Mouse (Mus musculus) forebrain, embryonic 14.5 days (tissue): ENCODE measurements around the gene C8a. TPM values are rescaled to one million over a fixed set of nuclear protein-coding genes. Genes with fewer than 3 reads are reported as not detected.

ENCODE experiments used
- ATAC-seq: fragments of 200-750 bp; cut with Nextera tagmentation; 2 replicates; pipeline ENCODE4 v1.8.0; 2017; ENCODE audit warnings: mild to moderate bottlenecking, moderate library complexity
- DNase-seq: peaks from one replicate; pipeline ENCODE4 v3.0.0-alpha.2; 2015; ENCODE audit warnings: low spot score
- H3K27ac ChIP-seq: fragments of 300-500 bp; sonication (generic); 2 replicates; pipeline ENCODE4 v1.5.1; 2014; ENCODE audit warnings: low read depth, mild to moderate bottlenecking, control low read depth, low read length, moderate library complexity
- H3K27me3 ChIP-seq: fragments of 300-500 bp; sonication (generic); replicated peaks from 2 replicates; pipeline ENCODE4 v1.6.1; 2014; ENCODE audit warnings: low read length, control low read depth, mixed read lengths; ENCODE audit not compliant: control insufficient read depth, insufficient read depth
- H3K36me3 ChIP-seq: fragments of 300-500 bp; sonication (generic); 2 replicates; pipeline ENCODE4 v1.6.1; 2014; ENCODE audit warnings: low read length, control low read depth; ENCODE audit not compliant: control insufficient read depth, insufficient read depth
- H3K4me1 ChIP-seq: fragments of 300-500 bp; sonication (generic); 2 replicates; pipeline ENCODE4 v1.6.1; 2014; ENCODE audit warnings: antibody characterized with exemption, low read length, control low read depth; ENCODE audit not compliant: control insufficient read depth, insufficient read depth
- H3K4me2 ChIP-seq: fragments of 300-500 bp; sonication (generic); 2 replicates; pipeline ENCODE4 v1.6.1; 2014; ENCODE audit warnings: mild to moderate bottlenecking, control low read depth, low read length
- H3K4me3 ChIP-seq: fragments of 300-500 bp; sonication (generic); 2 replicates; pipeline ENCODE4 v1.5.1; 2014; ENCODE audit warnings: low read depth, low read length, control low read depth
- H3K9ac ChIP-seq: fragments of 300-500 bp; sonication (generic); 2 replicates; pipeline ENCODE4 v1.6.1; 2014; ENCODE audit warnings: mild to moderate bottlenecking, low read length, control low read depth, moderate library complexity
- H3K9me3 ChIP-seq: fragments of 300-500 bp; sonication (generic); replicated peaks from 2 replicates; pipeline ENCODE4 v1.6.1; 2016; ENCODE audit warnings: low read length, control low read depth, mixed read lengths; ENCODE audit not compliant: control insufficient read depth
- WGBS: fragments of 180-500 bp; shearing (Covaris S2); extraction: QIAGEN DNeasy Blood & Tissue Kit; methylation state at CpG from one replicate; pipeline ENCODE4 v1.1.7; 2014; 5-methylcytosine and 5-hydroxymethylcytosine counted together
- polyA plus RNA-seq: library from polyadenylated mRNA; unstranded; fragments of >200 nt; fragmentation: Nextera tagmentation; extraction: Ambion mirVana; gene quantifications from 2 replicates; pipeline ENCODE4 v1.2.1, GENCODE M21; 2014

The C8a gene
- polyA plus RNA-seq, 1 experiment from 2014 or later = not detected

DNA sequence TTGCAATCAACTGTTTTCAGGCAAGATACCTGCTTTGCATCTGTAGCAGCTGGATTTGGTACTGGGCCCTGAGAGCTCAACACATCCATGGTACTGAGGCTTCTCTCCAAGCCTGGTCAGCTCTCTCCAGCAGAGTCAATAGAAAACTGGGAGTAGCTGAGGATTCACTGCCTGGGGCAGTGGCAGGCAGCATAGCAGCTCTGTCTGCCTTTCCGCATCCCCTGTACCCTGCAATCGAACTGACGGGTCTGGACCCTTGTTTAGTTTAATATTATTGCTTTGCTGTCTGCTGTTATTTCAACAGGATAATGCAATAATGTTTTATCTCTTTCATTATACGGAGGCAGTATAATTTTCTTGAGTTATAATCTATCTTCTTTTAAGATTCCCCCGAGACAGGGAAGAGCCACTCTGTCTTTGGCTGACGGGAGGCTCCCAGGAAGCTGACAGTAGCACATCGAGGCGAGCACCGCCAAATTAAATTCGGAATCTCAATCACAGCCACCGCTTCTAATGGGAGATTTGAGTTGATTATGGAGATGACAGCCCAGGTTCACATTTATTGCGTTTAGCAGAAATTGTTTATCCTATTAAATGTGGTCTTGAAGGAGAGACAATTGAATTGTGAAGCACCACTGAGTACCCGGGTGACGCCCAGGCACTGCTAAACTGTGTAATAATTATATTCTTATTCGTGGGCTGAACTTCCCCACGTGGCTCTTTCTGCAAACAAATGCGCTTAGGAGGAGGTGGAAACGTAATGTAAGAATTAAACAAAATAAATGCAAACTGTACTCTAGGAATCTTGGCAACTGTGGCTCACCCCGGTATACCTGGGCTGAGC lies 70.6 kb downstream of the C8a start:
- H3K4me3 ChIP-seq = no peak overlapping the region
- no peak overlapping the region for H3K4me2 ChIP-seq
- H3K9ac ChIP-seq = no peak overlapping the region
- H3K36me3 ChIP-seq = no peaks in the 10 kb centered on the region
- H3K27ac ChIP-seq = no peak overlapping the region
- no peaks in the 10 kb centered on the region for H3K9me3 ChIP-seq
- H3K4me1 ChIP-seq = no peaks in the 10 kb centered on the region
- 79% methylated on average over 19 of the region's 19 CpGs for WGBS
- no peak for ATAC-seq
- no peaks in the 10 kb centered on the region for H3K27me3 ChIP-seq
- no peak for DNase-seq

DNA sequence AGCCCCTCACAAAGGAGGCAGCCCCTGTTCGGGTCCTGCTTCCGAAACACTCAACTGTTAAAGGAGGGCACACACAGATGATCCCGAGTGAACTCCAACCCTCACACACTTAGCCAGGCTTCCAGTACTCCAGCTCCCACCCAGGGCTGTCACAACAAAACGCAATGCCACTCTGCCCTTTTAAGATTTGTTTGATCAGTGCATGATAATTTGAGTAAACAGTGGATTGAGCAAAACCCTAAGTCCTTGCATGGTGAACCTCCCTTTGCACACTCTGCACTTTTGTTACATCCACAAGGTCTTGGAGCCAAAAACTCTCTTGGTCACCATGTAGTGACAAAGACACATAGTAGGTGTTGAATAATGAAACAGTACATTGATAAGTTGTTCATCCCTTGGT lies 72.1 kb downstream of the C8a start:
- H3K27ac ChIP-seq = no peak overlapping the region
- WGBS = 87% methylated on average over 4 of the region's 4 CpGs
- no peak for ATAC-seq

DNA sequence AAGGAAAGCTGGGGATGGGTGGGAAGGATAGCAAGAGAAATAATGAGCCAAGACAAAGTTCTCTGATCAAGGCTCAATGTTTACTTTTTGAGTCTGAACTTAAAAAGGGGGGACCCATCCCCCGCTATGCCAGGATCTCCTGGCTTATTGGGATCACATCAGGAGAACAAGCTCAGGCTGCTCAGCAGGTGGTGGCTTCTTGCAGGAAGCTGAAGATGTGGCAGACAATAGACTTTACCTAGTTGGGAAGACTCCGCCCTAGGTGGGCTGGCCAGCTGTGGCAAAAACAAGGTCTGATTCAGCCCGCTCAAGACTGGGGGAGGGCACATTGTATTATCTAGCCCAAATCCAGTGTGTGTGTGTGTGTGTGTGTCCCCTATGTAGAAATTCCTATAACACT lies 74.6 kb downstream of the C8a start:
- Histone ChIP-seq H3K27me3 (no peaks in the 10 kb centered on the region), H3K27ac (no peak overlapping the region), H3K9me3 (no peaks in the 10 kb centered on the region), H3K4me1 (no peaks in the 10 kb centered on the region), H3K4me2 (no peak overlapping the region), H3K9ac (no peak overlapping the region), H3K4me3 (no peak overlapping the region), H3K36me3 (no peaks in the 10 kb centered on the region)
- no peak for DNase-seq
- WGBS = 86% methylated on average over 3 of the region's 3 CpGs
- no peak for ATAC-seq

More for the DNA sequence above, 72.1 kb downstream of the C8a start:
- Histone ChIP-seq H3K27me3 (no peaks in the 10 kb centered on the region), H3K4me2 (no peak overlapping the region), H3K36me3 (no peaks in the 10 kb centered on the region), H3K9me3 (no peaks in the 10 kb centered on the region), H3K4me1 (no peaks in the 10 kb centered on the region), H3K9ac (no peak overlapping the region), H3K4me3 (no peak overlapping the region)
- no peak for DNase-seq

DNA sequence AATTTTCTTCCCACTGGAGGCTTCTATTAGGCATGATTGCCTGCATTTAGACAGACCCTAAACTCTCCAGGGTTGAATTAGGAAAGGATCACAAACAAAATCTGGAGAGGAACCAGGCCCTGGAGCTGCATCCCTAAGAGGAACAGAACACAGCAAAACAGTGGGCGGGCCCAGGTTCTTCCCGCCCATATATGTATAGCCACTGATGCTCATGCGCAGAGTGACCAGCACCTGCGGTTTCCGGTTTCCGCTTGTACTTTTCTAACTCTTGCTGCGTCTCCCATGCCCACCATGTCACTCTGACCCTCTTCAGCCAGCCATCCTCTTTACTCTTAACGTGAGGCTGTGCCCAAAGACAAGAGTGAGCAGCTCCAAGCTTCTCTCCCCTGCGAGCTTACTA lies 77.2 kb downstream of the C8a start:
- Histone ChIP-seq H3K4me1 (no peaks in the 10 kb centered on the region), H3K4me2 (no peak overlapping the region), H3K9me3 (no peaks in the 10 kb centered on the region), H3K27ac (no peak overlapping the region), H3K36me3 (no peaks in the 10 kb centered on the region), H3K9ac (no peak overlapping the region), H3K4me3 (no peak overlapping the region), H3K27me3 (no peaks in the 10 kb centered on the region)
- no peak for ATAC-seq
- 83% methylated on average over 9 of the region's 9 CpGs for WGBS
- no peak for DNase-seq

DNA sequence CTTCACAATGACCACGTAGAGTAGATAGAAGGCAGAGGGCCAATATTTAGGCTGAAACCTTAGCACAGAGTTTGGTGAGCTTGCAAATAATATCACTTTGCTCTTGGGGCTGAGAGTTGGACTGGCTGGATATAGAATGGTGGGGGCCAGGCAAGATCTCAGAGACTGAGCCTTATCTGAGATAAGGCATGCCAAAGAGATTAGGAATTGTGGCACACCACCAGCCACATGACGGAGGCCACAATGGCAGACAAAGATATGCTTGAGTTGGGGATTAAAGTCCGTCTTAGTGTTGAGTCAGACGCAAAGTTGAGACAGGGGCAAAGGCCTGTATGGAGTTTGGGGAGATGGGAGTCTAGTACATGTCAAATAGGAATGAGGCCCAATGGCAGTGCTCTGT lies 84.1 kb downstream of the C8a start:
- Histone ChIP-seq H3K9ac (no peak overlapping the region), H3K27ac (no peak overlapping the region), H3K36me3 (no peaks in the 10 kb centered on the region), H3K4me2 (no peak overlapping the region), H3K27me3 (no peaks in the 10 kb centered on the region), H3K4me3 (no peak overlapping the region), H3K4me1 (no peaks in the 10 kb centered on the region), H3K9me3 (no peaks in the 10 kb centered on the region)
- DNase-seq (no peak), ATAC-seq (no peak)
- WGBS = 86% methylated on average over 4 of the region's 4 CpGs

DNA sequence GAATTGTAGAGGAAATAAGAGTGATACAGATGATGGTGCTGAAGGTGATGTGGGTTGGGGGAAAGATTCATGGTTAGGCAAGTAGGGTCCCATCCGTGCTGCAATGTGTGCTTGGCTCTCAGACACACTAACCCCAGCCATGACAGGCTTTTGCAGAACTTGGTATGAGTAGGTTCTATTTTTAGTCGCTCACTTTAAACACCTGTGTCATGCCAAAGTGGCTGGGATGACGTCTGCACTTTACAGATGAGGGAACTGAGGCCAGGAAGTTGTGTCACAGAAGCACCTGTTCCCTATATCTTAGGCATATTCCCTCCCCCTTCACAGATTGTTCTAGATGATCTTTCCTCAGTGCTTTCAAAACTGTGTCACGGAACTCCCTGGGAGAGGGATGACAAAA lies 93.9 kb downstream of the C8a start:
- H3K36me3 ChIP-seq = no peaks in the 10 kb centered on the region
- H3K9ac ChIP-seq = no peak overlapping the region
- no peaks in the 10 kb centered on the region for H3K4me1 ChIP-seq
- no peak overlapping the region for H3K4me2 ChIP-seq
- ATAC-seq = no peak
- WGBS = 90% methylated on average over 4 of the region's 4 CpGs
- no peak overlapping the region for H3K4me3 ChIP-seq
- DNase-seq = no peak
- no peaks in the 10 kb centered on the region for H3K9me3 ChIP-seq
- H3K27ac ChIP-seq = no peak overlapping the region
- no peaks in the 10 kb centered on the region for H3K27me3 ChIP-seq

DNA sequence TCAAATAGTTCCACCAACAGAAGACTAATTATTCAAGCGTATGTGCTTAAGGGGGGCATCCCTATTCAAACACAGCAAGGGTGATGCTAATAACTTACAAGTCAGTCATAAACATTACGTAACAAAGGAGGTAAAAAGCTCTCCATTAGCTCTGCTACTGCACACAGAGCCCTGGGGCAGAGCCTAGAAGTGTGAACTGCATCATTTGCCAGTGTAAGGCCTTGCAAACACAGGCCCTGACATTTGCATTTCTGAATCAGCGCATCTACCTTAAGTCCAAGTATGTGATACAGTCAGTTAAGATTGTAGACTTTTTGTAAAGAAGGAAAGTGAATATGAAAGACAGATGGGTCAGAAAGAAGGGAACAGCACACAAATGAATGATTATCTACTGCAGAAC lies 94.8 kb downstream of the C8a start:
- H3K4me2 ChIP-seq = no peak overlapping the region
- no peak overlapping the region for H3K9ac ChIP-seq
- H3K36me3 ChIP-seq = no peaks in the 10 kb centered on the region
- no peak overlapping the region for H3K27ac ChIP-seq
- DNase-seq (no peak), ATAC-seq (no peak)
- H3K9me3 ChIP-seq = no peaks in the 10 kb centered on the region
- H3K4me3 ChIP-seq = no peak overlapping the region
- WGBS = 85% methylated on average over 3 of the region's 3 CpGs
- no peaks in the 10 kb centered on the region for H3K27me3 ChIP-seq
- H3K4me1 ChIP-seq = no peaks in the 10 kb centered on the region

DNA sequence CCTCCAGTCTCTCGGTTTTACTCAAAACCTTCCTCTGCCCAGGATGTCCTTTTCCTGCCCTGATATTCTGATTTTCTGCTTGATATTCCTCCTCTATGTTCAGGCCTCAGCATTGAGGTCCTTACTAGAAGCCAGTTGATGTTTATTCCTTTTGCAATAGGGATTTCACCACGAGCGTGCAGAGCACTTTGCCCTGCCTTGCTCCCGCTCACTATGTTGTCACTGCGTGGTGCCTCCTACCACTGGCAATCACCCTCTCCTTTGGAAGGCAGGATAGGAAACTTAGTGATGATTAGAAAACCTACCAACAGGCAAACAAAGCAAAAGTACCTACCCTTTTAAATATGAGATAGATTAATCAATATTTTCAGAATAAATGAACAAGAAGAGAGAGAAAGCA lies 96.7 kb downstream of the C8a start:
- 82% methylated on average over 5 of the region's 5 CpGs for WGBS
- H3K27ac ChIP-seq = no peak overlapping the region
- no peak for ATAC-seq

DNA sequence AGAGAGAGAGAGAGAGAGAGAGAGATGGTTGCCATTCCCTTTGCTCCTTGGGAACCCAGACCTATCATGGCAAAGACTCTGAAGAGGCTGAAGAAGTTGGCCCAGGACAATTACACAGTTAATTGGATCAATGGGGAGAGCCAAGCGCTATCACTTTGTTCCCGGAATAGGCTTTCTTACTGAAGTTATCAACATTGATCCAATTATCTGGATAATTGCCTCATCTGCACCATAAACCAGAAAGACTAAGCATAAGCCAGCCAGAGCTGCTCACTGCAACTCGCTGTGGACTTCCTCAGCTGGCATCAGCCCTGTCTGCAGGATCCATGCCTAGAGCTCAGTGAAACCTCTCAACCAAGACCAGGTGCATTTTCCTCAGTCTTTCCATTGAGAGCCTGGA lies 100.6 kb downstream of the C8a start:
- Histone ChIP-seq H3K4me2 (no peak overlapping the region), H3K27me3 (no peaks in the 10 kb centered on the region), H3K4me1 (peaks cover under 1% of the 10 kb centered on the region; the same call in 1 of the 2 replicates), H3K9me3 (no peaks in the 10 kb centered on the region), H3K4me3 (no peak overlapping the region), H3K9ac (no peak overlapping the region), H3K27ac (no peak overlapping the region), H3K36me3 (no peaks in the 10 kb centered on the region)
- DNase-seq = no peak
- WGBS = 30% methylated on average over 3 of the region's 3 CpGs
- ATAC-seq = no peak

More for the DNA sequence above, 96.7 kb downstream of the C8a start:
- no peak overlapping the region for H3K4me2 ChIP-seq
- H3K4me3 ChIP-seq = no peak overlapping the region
- H3K4me1 ChIP-seq = no peaks in the 10 kb centered on the region
- H3K9me3 ChIP-seq = no peaks in the 10 kb centered on the region
- H3K36me3 ChIP-seq = no peaks in the 10 kb centered on the region
- H3K9ac ChIP-seq = no peak overlapping the region
- no peak for DNase-seq
- no peaks in the 10 kb centered on the region for H3K27me3 ChIP-seq
